Mouse (Mus musculus) intestine, embryonic 16.5 days (tissue): Measurements from ENCODE around the gene Pwp2. TPM values are rescaled to one million over a fixed set of nuclear protein-coding genes. Genes with fewer than 3 reads are reported as not detected.

Source experiments
- ATAC-seq: fragments of 200-750 bp; cut with Nextera tagmentation; 2 replicates; pipeline ENCODE4 v1.8.0; 2017; ENCODE audit warnings: moderate TSS enrichment, moderate library complexity
- H3K27ac ChIP-seq: fragments of 300-500 bp; sonication (generic); 2 replicates; pipeline ENCODE4 v1.5.1; 2014; ENCODE audit warnings: mild to moderate bottlenecking, low read length
- H3K27me3 ChIP-seq: fragments of 300-500 bp; sonication (generic); replicated peaks from 2 replicates; pipeline ENCODE4 v1.6.1; 2014; ENCODE audit warnings: low read length, control low read depth, mixed read lengths; ENCODE audit not compliant: control insufficient read depth, insufficient read depth
- H3K36me3 ChIP-seq: fragments of 300-500 bp; sonication (generic); 2 replicates; pipeline ENCODE4 v1.6.1; 2014; ENCODE audit warnings: low read length, control low read depth; ENCODE audit not compliant: control insufficient read depth, insufficient read depth
- H3K4me1 ChIP-seq: fragments of 300-500 bp; sonication (generic); 2 replicates; pipeline ENCODE4 v1.6.1; 2014; ENCODE audit warnings: low read length, control low read depth, mixed read lengths; ENCODE audit not compliant: control insufficient read depth, insufficient read depth
- H3K4me2 ChIP-seq: fragments of 300-500 bp; sonication (generic); 2 replicates; pipeline ENCODE4 v1.6.1; 2014; ENCODE audit warnings: low read depth, low read length, control low read depth
- H3K4me3 ChIP-seq: fragments of 300-500 bp; sonication (generic); 2 replicates; pipeline ENCODE4 v1.5.1; 2014; ENCODE audit warnings: mild to moderate bottlenecking, low read length
- H3K9ac ChIP-seq: fragments of 300-500 bp; sonication (generic); 2 replicates; pipeline ENCODE4 v1.6.1; 2014; ENCODE audit warnings: low read depth, low read length
- H3K9me3 ChIP-seq: fragments of 300-500 bp; sonication (generic); 2 replicates; pipeline ENCODE4 v1.6.1; 2016; ENCODE audit warnings: low read length, control low read depth; ENCODE audit not compliant: control insufficient read depth
- WGBS: fragments of 180-500 bp; shearing (Covaris S2); extraction: QIAGEN DNeasy Blood & Tissue Kit; methylation state at CpG from one replicate; pipeline ENCODE4 v1.1.7; 2014; 5-methylcytosine and 5-hydroxymethylcytosine counted together
- polyA plus RNA-seq: library from polyadenylated mRNA; unstranded; fragments of >200 nt; fragmentation: Nextera tagmentation; extraction: Ambion mirVana; gene quantifications from 2 replicates; pipeline ENCODE4 v1.2.1, GENCODE M21; 2015

Gene Pwp2
- polyA plus RNA-seq, 1 experiment from 2014 or later: 15.5 TPM

- 68% methylated on average over 15 of the region's 15 CpGs for WGBS
- no peaks in the 10 kb centered on the region for H3K27me3 ChIP-seq
- H3K4me2 ChIP-seq: no peak overlapping the region
Observed at GRCm38 (mm10) chr10:78158041-78158440, 26.9 kb downstream of the Pwp2 start.

GRCm38 (mm10) chr10:78156926-78157325 lies 28.0 kb downstream of the Pwp2 start:
- WGBS: 50% methylated on average over 6 of the region's 6 CpGs
- Histone ChIP-seq H3K27ac (no peak overlapping the region), H3K9ac (no peak overlapping the region), H3K36me3 (no peaks in the 10 kb centered on the region), H3K9me3 (no peaks in the 10 kb centered on the region), H3K4me1 (peaks cover 12% of the 10 kb centered on the region), H3K27me3 (no peaks in the 10 kb centered on the region), H3K4me2 (no peak overlapping the region), H3K4me3 (no peak overlapping the region)
- no peak for ATAC-seq

More at GRCm38 (mm10) chr10:78158041-78158440, 26.9 kb downstream of the Pwp2 start:
- Histone ChIP-seq H3K36me3 (no peaks in the 10 kb centered on the region), H3K4me1 (peaks cover 12% of the 10 kb centered on the region), H3K27ac (no peak overlapping the region), H3K4me3 (no peak overlapping the region), H3K9ac (no peak overlapping the region), H3K9me3 (no peaks in the 10 kb centered on the region)
- ATAC-seq: peak; percentile 24; the same call in 1 of the 2 replicates

GRCm38 (mm10) chr10:78148834-78149766 lies 35.8 kb downstream of the Pwp2 start:
- Histone ChIP-seq H3K4me3 (no peak overlapping the region), H3K4me1 (peaks cover 12% of the 10 kb centered on the region; the same call in 1 of the 2 replicates), H3K9ac (no peak overlapping the region; the same call in 1 of the 2 replicates), H3K27ac (peak overlapping the region; percentile 77; the same call in 1 of the 2 replicates), H3K36me3 (no peaks in the 10 kb centered on the region), H3K27me3 (no peaks in the 10 kb centered on the region), H3K9me3 (no peaks in the 10 kb centered on the region), H3K4me2 (no peak overlapping the region)
- ATAC-seq: 0 out of 2 replicates have a peak, but pooled peaks have one; percentile 2
- WGBS: 62% methylated on average over 10 of the region's 10 CpGs

GRCm38 (mm10) chr10:78147908-78148441 lies 37.0 kb downstream of the Pwp2 start:
- Histone ChIP-seq H3K4me1 (peaks cover 13% of the 10 kb centered on the region; the same call in 1 of the 2 replicates), H3K36me3 (no peaks in the 10 kb centered on the region), H3K27ac (peak overlapping the region; percentile 77), H3K4me2 (no peak overlapping the region), H3K9me3 (no peaks in the 10 kb centered on the region), H3K4me3 (no peak overlapping the region), H3K9ac (no peak overlapping the region), H3K27me3 (no peaks in the 10 kb centered on the region)
- peak; percentile 70 for ATAC-seq
- WGBS: 48% methylated on average over 4 of the region's 4 CpGs

- 43% methylated on average over 8 of the region's 8 CpGs for WGBS
- no peaks in the 10 kb centered on the region for H3K27me3 ChIP-seq
- H3K9ac ChIP-seq: 0 out of 2 replicates have a peak overlapping the region, but pooled peaks have one; percentile 3
- H3K4me3 ChIP-seq: no peak overlapping the region
- ATAC-seq: peak; percentile 90
- H3K9me3 ChIP-seq: no peaks in the 10 kb centered on the region
- no peaks in the 10 kb centered on the region for H3K36me3 ChIP-seq
- peaks cover 21% of the 10 kb centered on the region for H3K4me1 ChIP-seq
- peak overlapping the region; percentile 6; the same call in 1 of the 2 replicates for H3K4me2 ChIP-seq
- peak overlapping the region; percentile 87 for H3K27ac ChIP-seq
Observed at GRCm38 (mm10) chr10:78143727-78144505, 41.0 kb downstream of the Pwp2 start.

GRCm38 (mm10) chr10:78140843-78141242 lies 44.1 kb downstream of the Pwp2 start:
- Histone ChIP-seq H3K4me1 (peaks cover 24% of the 10 kb centered on the region), H3K9ac (no peak overlapping the region), H3K36me3 (no peaks in the 10 kb centered on the region), H3K9me3 (no peaks in the 10 kb centered on the region), H3K27me3 (no peaks in the 10 kb centered on the region), H3K4me2 (no peak overlapping the region), H3K4me3 (no peak overlapping the region), H3K27ac (no peak overlapping the region)
- WGBS: 76% methylated on average over 3 of the region's 3 CpGs
- no peak for ATAC-seq

GRCm38 (mm10) chr10:78140251-78140600 lies 44.7 kb downstream of the Pwp2 start:
- Histone ChIP-seq H3K4me1 (peaks cover 30% of the 10 kb centered on the region), H3K4me2 (no peak overlapping the region), H3K27ac (no peak overlapping the region), H3K27me3 (no peaks in the 10 kb centered on the region), H3K4me3 (no peak overlapping the region), H3K9ac (no peak overlapping the region), H3K9me3 (no peaks in the 10 kb centered on the region), H3K36me3 (no peaks in the 10 kb centered on the region)
- ATAC-seq: no peak
- 92% methylated on average over 1 of the region's 1 CpGs for WGBS

GRCm38 (mm10) chr10:78139572-78140250 lies 45.2 kb downstream of the Pwp2 start:
- Histone ChIP-seq H3K36me3 (no peaks in the 10 kb centered on the region), H3K9ac (no peak overlapping the region), H3K4me3 (no peak overlapping the region), H3K9me3 (no peaks in the 10 kb centered on the region), H3K27ac (peak overlapping the region; percentile 85; the same call in 1 of the 2 replicates), H3K4me2 (0 out of 2 replicates have a peak overlapping the region, but pooled peaks have one; percentile 34), H3K4me1 (peaks cover 35% of the 10 kb centered on the region), H3K27me3 (no peaks in the 10 kb centered on the region)
- WGBS: 66% methylated on average over 11 of the region's 11 CpGs
- no peak for ATAC-seq
